Mouse (Mus musculus) intestine, embryonic 16.5 days (tissue): ENCODE measurements around the gene Agpat3. TPM values are rescaled to one million over a fixed set of nuclear protein-coding genes. Genes with fewer than 3 reads are reported as not detected.
A peak's percentile ranks its signal among the peaks of the same experiment; 100 is the strongest.

Experiments used
- ATAC-seq: fragments of 200-750 bp; cut with Nextera tagmentation; 2 replicates; pipeline ENCODE4 v1.8.0; 2017; ENCODE audit warnings: moderate TSS enrichment, moderate library complexity
- H3K27ac ChIP-seq: fragments of 300-500 bp; sonication (generic); 2 replicates; pipeline ENCODE4 v1.5.1; 2014; ENCODE audit warnings: mild to moderate bottlenecking, low read length
- H3K27me3 ChIP-seq: fragments of 300-500 bp; sonication (generic); replicated peaks from 2 replicates; pipeline ENCODE4 v1.6.1; 2014; ENCODE audit warnings: low read length, control low read depth, mixed read lengths; ENCODE audit not compliant: control insufficient read depth, insufficient read depth
- H3K36me3 ChIP-seq: fragments of 300-500 bp; sonication (generic); 2 replicates; pipeline ENCODE4 v1.6.1; 2014; ENCODE audit warnings: low read length, control low read depth; ENCODE audit not compliant: control insufficient read depth, insufficient read depth
- H3K4me1 ChIP-seq: fragments of 300-500 bp; sonication (generic); 2 replicates; pipeline ENCODE4 v1.6.1; 2014; ENCODE audit warnings: low read length, control low read depth, mixed read lengths; ENCODE audit not compliant: control insufficient read depth, insufficient read depth
- H3K4me2 ChIP-seq: fragments of 300-500 bp; sonication (generic); 2 replicates; pipeline ENCODE4 v1.6.1; 2014; ENCODE audit warnings: low read depth, low read length, control low read depth
- H3K4me3 ChIP-seq: fragments of 300-500 bp; sonication (generic); 2 replicates; pipeline ENCODE4 v1.5.1; 2014; ENCODE audit warnings: mild to moderate bottlenecking, low read length
- H3K9ac ChIP-seq: fragments of 300-500 bp; sonication (generic); 2 replicates; pipeline ENCODE4 v1.6.1; 2014; ENCODE audit warnings: low read depth, low read length
- H3K9me3 ChIP-seq: fragments of 300-500 bp; sonication (generic); 2 replicates; pipeline ENCODE4 v1.6.1; 2016; ENCODE audit warnings: low read length, control low read depth; ENCODE audit not compliant: control insufficient read depth
- WGBS: fragments of 180-500 bp; shearing (Covaris S2); extraction: QIAGEN DNeasy Blood & Tissue Kit; methylation state at CpG from one replicate; pipeline ENCODE4 v1.1.7; 2014; 5-methylcytosine and 5-hydroxymethylcytosine counted together
- polyA plus RNA-seq: library from polyadenylated mRNA; unstranded; fragments of >200 nt; fragmentation: Nextera tagmentation; extraction: Ambion mirVana; gene quantifications from 2 replicates; pipeline ENCODE4 v1.2.1, GENCODE M21; 2015

Agpat3 gene
- polyA plus RNA-seq, 1 experiment from 2014 or later: 30.0 TPM

GRCm38 (mm10) chr10:78334923-78335561 is 17.2 kb downstream of the Agpat3 start:
- no peak overlapping the region for H3K27ac ChIP-seq
- no peak overlapping the region for H3K4me3 ChIP-seq
- WGBS: 80% methylated on average over 6 of the region's 6 CpGs
- H3K4me2 ChIP-seq: no peak overlapping the region
- H3K9me3 ChIP-seq: no peaks in the 10 kb centered on the region
- no peaks in the 10 kb centered on the region for H3K27me3 ChIP-seq
- no peak overlapping the region for H3K9ac ChIP-seq
- H3K36me3 ChIP-seq: 0 out of 2 replicates have a peak, but pooled peaks cover 2% of the 10 kb centered on the region
- no peaks in the 10 kb centered on the region for H3K4me1 ChIP-seq
- ATAC-seq: no peak

GRCm38 (mm10) chr10:78331577-78331976 is 20.7 kb downstream of the Agpat3 start:
- Histone ChIP-seq H3K4me2 (no peak overlapping the region), H3K27ac (no peak overlapping the region), H3K9ac (no peak overlapping the region), H3K4me1 (peaks cover 2% of the 10 kb centered on the region; the same call in 1 of the 2 replicates), H3K27me3 (no peaks in the 10 kb centered on the region), H3K36me3 (0 out of 2 replicates have a peak, but pooled peaks cover 2% of the 10 kb centered on the region), H3K4me3 (no peak overlapping the region), H3K9me3 (no peaks in the 10 kb centered on the region)
- no peak for ATAC-seq
- 84% methylated on average over 5 of the region's 5 CpGs for WGBS

GRCm38 (mm10) chr10:78329305-78329704 is 23.0 kb downstream of the Agpat3 start:
- H3K36me3 ChIP-seq: 0 out of 2 replicates have a peak, but pooled peaks cover 2% of the 10 kb centered on the region
- WGBS: 84% methylated on average over 5 of the region's 5 CpGs
- peaks cover 17% of the 10 kb centered on the region for H3K4me1 ChIP-seq
- no peaks in the 10 kb centered on the region for H3K27me3 ChIP-seq
- no peaks in the 10 kb centered on the region for H3K9me3 ChIP-seq
- ATAC-seq: no peak
- no peak overlapping the region for H3K27ac ChIP-seq
- H3K9ac ChIP-seq: no peak overlapping the region
- no peak overlapping the region for H3K4me3 ChIP-seq
- H3K4me2 ChIP-seq: no peak overlapping the region

GRCm38 (mm10) chr10:78328011-78328575 is 24.2 kb downstream of the Agpat3 start:
- H3K9ac ChIP-seq: no peak overlapping the region
- ATAC-seq: no peak
- H3K4me1 ChIP-seq: peaks cover 29% of the 10 kb centered on the region
- no peaks in the 10 kb centered on the region for H3K9me3 ChIP-seq
- WGBS: 98% methylated on average over 2 of the region's 2 CpGs
- H3K4me3 ChIP-seq: no peak overlapping the region
- no peak overlapping the region for H3K4me2 ChIP-seq
- H3K27ac ChIP-seq: no peak overlapping the region
- no peaks in the 10 kb centered on the region for H3K27me3 ChIP-seq
- 0 out of 2 replicates have a peak, but pooled peaks cover 2% of the 10 kb centered on the region for H3K36me3 ChIP-seq

- no peak overlapping the region for H3K9ac ChIP-seq
- H3K9me3 ChIP-seq: no peaks in the 10 kb centered on the region
- H3K4me2 ChIP-seq: no peak overlapping the region
- no peak overlapping the region for H3K4me3 ChIP-seq
- ATAC-seq: peak; percentile 91
- H3K36me3 ChIP-seq: 0 out of 2 replicates have a peak, but pooled peaks cover 2% of the 10 kb centered on the region
- H3K4me1 ChIP-seq: peaks cover 32% of the 10 kb centered on the region
- 62% methylated on average over 8 of the region's 8 CpGs for WGBS
- peak overlapping the region; percentile 89 for H3K27ac ChIP-seq
- H3K27me3 ChIP-seq: no peaks in the 10 kb centered on the region
These were observed 26.2 kb downstream of the Agpat3 start for GRCm38 (mm10) chr10:78325916-78326647.

- Histone ChIP-seq H3K4me1 (peaks cover 32% of the 10 kb centered on the region), H3K9ac (peak overlapping the region; percentile 33; the same call in 1 of the 2 replicates), H3K4me2 (peak overlapping the region; percentile 26), H3K4me3 (no peak overlapping the region), H3K27ac (peak overlapping the region; percentile 89), H3K27me3 (no peaks in the 10 kb centered on the region), H3K36me3 (0 out of 2 replicates have a peak, but pooled peaks cover 2% of the 10 kb centered on the region), H3K9me3 (no peaks in the 10 kb centered on the region)
- 71% methylated on average over 6 of the region's 6 CpGs for WGBS
- ATAC-seq: peak; percentile 59
These were observed 27.6 kb downstream of the Agpat3 start for GRCm38 (mm10) chr10:78324556-78325164.

GRCm38 (mm10) chr10:78323214-78323880 is 28.9 kb downstream of the Agpat3 start:
- peak overlapping the region; percentile 89 for H3K27ac ChIP-seq
- 48% methylated on average over 7 of the region's 7 CpGs for WGBS
- ATAC-seq: peak; percentile 19; the same call in 1 of the 2 replicates
- no peaks in the 10 kb centered on the region for H3K27me3 ChIP-seq
- H3K4me2 ChIP-seq: no peak overlapping the region; the same call in 1 of the 2 replicates
- no peak overlapping the region for H3K9ac ChIP-seq
- peaks cover 35% of the 10 kb centered on the region for H3K4me1 ChIP-seq
- H3K36me3 ChIP-seq: 0 out of 2 replicates have a peak, but pooled peaks cover 2% of the 10 kb centered on the region
- no peaks in the 10 kb centered on the region for H3K9me3 ChIP-seq
- no peak overlapping the region for H3K4me3 ChIP-seq

- Histone ChIP-seq H3K27me3 (no peaks in the 10 kb centered on the region), H3K27ac (no peak overlapping the region), H3K36me3 (0 out of 2 replicates have a peak, but pooled peaks cover 2% of the 10 kb centered on the region), H3K9me3 (no peaks in the 10 kb centered on the region), H3K9ac (no peak overlapping the region), H3K4me3 (no peak overlapping the region), H3K4me1 (peaks cover 39% of the 10 kb centered on the region), H3K4me2 (no peak overlapping the region)
- no peak for ATAC-seq
- WGBS: no CpG with 5 or more reads among the region's 1 CpGs
These were observed 29.5 kb downstream of the Agpat3 start for GRCm38 (mm10) chr10:78322806-78323205.
